Mouse (Mus musculus): ENCODE results near the gene Gpr84.

DNA sequence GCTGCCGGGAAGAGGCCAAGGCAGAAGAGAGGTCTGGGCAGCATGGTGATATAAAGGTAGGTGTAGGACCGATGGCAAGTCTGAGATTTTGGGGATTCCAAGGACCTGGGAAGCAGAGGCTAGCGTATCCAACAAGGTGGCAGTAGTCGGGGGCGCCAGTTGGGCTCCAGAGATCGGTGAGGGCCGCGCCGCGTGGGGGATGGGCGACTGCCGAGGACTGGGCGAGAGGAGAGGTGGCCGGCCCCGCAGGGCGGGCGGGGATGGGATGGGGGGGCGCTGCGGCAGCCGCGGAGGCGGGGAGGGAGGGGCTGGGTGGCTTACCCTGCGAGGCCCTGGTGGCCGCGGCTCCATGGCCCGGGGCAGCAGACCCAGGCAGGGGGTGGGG lies 12.7 kb upstream of the Gpr84 start:
- TF ChIP-seq CTCF (IDR thresholded peaks at IDR 0.05; ENCODE audit: control insufficient read depth, insufficient read depth, insufficient replicate concordance, low read depth, low read length) (no peak), POLR2A (IDR thresholded peaks at IDR 0.05; ENCODE audit: control insufficient read depth, low read depth, low read length) (no peak)
